Mouse (Mus musculus): Measurements from ENCODE around the gene Acacb.

DNA sequence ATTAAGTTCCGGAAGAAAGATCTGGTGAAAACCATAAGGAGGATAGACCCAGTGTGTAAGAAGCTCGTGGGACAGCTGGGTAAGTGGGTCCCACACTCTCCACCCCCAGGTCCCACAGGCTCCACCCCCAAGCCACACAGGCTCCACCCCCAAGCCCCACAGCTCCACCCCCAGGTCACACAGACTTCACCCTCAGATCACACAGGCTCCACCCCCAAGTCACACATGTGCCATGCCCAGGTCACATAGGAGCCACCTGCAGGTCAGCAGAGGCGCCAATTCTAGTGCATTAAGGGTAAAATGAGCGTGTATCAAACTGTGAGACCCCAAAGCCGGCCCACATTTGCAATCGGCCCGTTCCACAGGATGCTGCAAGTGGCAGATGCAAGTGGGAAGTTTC lies 100.1 kb downstream of the Acacb start:
- TF ChIP-seq CTCF (IDR thresholded peaks at IDR 0.05), result no peak
- no peak for TF ChIP-seq EP300 (IDR thresholded peaks at IDR 0.05)
